Mouse (Mus musculus): Measurements from ENCODE around the gene Alg5. TPM values are rescaled to one million over a fixed set of nuclear protein-coding genes. Genes with fewer than 3 reads are reported as not detected.
"Not testable (repeated sequence)": the region's sequence is repeated elsewhere in the genome, so short reads cannot be mapped to it uniquely, and the experiment has no call there.

The Alg5 gene
- total RNA-seq, 2 experiments from 2014 or later = 17.4 to 17.6 TPM

DNA sequence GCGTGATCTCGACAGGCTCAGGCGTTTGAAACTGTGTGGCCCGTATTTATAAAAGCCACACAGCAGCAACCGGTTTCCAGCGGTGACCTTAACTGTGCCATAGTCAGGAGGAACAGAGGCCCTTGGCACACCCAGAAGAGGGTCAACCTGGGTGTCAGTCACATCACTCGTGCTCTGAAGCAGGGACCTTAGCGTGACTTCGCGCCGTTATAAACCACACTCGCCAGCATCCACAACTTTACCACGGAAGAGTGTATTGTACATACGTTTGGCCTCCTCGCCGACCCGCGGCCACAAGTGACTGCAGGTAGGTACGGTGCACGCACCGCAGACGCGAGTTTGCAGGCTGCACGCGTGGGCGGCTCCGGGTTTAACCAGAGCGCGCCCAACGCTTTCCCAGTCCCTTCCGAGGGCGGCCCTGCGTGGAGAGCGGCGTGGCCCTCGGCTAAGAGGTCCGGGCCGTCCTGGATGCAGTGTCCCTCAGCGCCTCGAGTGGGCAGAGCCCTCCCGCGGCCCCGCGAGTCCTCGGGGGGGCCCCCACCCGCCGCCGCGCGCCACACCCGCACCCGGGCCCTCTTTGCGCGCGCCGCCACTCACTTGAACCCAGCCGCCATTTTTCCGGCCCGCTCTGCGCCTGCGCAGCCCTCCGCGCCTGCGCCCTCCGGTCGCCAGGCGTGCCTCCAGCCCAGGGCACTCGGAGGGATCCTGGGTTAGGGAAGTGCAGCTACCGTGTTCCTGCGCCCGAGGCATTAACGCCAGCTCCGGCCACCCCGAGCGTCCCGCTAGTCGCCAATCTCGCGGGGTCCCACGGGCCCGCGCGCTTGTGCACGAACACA lies 710 bp upstream of the Alg5 start:
- intact Hi-C loops (cut with DNase I) = loop anchor here (1.0 to 2.0 kb wide), 3 partner anchors 41 to 330 kb away; no protein-coding TSS in a partner anchor

DNA sequence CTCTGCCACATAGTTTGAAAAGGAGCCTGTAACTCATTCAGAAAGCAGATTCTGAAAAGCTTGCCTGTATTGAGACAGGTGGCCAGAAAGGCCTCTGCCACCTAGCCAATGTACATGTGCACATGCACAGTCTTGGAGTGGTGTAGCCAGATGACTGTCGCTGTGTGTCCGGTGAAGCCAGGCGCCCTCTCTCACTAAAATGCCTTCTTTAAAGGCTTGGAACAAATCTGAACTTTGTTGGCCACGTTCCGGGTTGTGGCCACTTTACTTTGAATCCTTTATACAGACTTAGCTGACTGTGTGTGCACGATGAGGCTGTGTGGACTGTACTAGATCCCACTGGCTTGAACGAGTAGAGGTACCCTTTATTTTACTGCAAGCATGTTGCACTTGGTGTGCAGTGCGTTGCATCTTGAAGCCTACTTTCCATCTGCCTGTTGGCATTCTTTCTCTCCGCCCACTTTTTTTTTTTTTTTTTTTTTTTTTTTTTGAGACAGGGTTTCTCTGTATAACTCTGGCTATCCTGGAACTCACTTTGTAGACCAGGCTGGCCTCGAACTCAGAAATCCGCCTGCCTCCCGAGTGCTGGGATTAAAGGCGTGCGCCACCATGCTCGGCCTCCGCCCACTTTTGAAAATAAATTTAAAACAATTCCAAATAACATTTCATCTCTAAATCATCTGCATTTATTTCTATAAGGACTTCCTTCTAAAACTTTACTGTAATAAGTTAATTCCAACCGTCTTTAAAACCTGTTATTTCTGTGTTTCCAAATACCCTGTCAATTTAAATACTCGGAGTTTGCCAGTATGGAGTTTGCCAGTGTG lies 975 bp downstream of the Alg5 start:
- DNase-seq = peak; percentile 17 to 32
- intact Hi-C loops (cut with DNase I) = no loop called here

More for the DNA sequence above, 710 bp upstream of the Alg5 start:
- DNase-seq = peak; percentile 92 to 94

DNA sequence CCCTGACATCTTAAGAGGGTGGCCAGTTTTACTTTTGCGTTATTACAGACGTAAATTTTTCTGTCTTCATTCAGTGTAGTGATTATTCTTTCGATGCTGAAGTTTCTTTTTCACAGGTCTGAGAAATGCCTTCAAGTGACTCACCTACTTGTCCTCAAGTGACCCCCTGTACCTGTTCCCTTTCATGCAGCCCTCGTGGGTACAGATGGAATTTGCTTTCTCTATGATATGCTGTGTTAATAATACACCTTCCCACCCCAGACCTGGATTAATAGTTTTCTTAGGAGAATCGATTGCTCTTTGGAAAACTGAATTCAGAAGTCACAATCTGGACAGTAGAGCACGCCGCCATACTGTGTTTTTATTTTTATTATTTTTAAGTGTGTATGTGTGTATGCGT lies 2.0 kb downstream of the Alg5 start:
- DNase-seq = no peak
- intact Hi-C loops (cut with DNase I) = no loop called here

DNA sequence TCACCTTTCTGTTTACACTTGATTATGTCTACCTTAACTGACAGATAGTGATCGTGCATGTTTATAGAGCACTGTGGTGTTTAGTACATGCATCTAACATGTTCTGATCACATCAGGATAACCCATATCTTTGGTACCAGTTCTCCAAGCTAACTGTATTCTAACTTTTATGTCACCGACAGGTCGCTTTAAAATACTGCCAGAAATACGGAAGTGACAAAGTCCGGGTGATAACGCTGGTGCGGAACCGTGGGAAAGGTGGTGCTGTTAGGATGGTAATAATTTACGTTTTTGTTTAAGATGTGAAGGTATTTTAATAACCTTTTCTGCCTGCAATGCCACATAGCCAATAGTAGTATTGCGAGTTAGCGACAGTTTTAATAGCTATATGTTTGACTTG lies 6.6 kb downstream of the Alg5 start:
- intact Hi-C loops (cut with DNase I) = no loop called here

DNA sequence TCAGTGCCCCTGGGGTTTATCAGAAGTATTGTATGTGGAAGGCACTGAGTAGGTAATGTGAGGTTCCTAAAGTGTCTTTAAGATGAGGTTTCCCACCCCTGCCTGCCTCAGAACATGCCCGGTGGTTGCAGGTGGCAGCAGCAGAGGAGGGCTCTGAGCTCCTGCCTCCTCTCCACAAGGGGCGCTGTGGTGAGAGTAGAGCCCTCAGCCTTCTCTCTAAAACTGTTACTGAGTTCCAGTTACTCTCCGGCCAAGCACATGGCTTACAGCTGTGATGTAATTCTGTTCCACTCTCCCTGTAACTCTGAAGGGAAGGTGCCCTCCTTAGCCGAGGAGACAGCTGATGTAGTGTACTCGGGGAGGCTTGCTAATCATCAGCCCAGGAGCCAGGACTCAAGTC lies 10.5 kb downstream of the Alg5 start:
- intact Hi-C loops (cut with DNase I) = no loop called here
- DNase-seq = peak in 1 of 2 experiments; percentile 40

More for the DNA sequence above, 6.6 kb downstream of the Alg5 start:
- no peak for DNase-seq

DNA sequence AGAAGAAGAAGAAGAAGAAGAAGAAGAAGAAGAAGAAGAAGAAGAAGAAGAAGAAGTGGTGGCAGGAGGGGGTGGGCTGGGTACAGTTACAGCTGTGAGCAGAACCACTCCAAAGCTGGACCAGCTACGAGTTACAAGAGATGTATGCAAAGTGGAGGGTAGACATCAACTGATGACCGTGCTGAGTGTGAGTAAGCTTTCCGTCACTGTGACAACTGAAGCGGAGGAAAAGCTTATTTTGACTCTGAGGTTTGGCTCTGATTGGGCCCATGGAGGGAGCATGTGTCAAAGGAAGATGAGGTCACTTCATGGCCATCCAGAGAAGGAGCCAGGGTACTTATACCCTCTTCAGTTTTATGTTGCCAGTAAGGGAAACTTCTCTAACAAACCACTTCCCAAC lies 18.1 kb downstream of the Alg5 start:
- intact Hi-C loops (cut with DNase I) = no loop called here
- DNase-seq = no peak

DNA sequence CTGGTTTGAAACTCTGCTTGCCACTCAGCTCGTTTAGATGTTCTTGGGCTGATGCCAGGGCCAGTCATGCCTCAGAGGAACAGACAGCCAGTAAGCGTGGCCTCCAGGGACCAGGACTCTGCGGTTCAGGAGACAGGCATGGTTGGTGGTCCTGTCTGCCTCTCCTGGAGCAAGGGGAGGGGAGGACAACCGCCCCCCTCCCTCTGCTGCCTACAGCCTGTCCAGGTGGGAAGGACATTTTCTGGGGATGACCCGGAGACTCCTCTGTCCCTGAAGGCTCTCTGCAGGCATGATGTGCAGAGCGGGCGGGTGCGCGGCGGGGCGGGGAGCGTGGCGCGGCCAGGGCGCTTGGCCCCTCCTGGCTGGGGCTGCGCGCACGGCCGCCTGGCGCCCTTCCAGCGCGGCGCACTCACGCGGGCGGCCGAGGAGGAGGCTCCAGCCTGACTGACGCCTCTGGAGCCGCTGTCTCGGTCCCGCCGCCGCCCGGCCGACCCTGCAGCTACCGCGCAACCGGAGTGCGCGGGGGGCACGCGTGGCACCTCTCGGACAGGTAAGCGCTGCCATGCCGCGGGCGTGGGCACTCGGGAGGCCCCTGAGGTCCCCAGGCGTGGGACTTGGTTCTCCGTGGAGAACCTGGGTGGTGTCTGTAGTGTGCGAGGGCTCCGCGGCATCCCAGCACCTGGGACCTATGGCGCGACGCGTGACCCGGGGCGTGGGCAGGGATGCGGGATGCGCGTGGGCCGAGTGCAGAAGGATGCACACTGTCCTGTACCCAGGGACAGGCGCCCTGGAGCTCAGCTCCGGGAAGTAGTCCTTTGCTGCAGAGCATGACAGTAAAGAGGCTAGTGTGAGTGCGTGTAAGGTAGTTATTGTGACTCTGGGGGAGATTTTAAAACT lies 20.1 kb downstream of the Alg5 start, which contains the start of gene Smad9:
Gene Smad9 (plus strand): TSS at position 438 of the 897 bp plus-strand sequence.
- intact Hi-C loops (cut with DNase I) = no loop called here
- DNase-seq = peak; percentile 58 to 68

DNA sequence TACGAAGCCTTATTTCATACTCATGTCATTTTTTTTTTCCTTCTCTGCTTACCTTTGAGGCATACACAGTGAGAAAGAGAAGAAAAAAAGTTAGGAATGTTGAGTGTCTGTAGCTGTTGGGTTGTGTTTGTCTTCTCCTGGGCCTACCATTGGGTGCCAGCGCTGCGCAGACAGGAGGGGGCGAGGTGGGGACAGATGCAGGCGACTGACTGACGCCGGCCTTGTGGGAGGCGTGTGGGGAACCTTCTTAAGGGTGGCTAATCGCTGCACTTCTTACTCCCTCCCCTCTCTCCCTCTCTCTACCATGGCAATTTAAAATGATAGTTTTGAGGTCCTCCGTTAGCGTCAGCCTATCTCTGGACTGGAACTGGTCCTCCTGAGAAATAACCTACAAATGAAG lies 20.7 kb downstream of the Alg5 start:
- peak; percentile 32 to 35 for DNase-seq
- intact Hi-C loops (cut with DNase I) = no loop called here

DNA sequence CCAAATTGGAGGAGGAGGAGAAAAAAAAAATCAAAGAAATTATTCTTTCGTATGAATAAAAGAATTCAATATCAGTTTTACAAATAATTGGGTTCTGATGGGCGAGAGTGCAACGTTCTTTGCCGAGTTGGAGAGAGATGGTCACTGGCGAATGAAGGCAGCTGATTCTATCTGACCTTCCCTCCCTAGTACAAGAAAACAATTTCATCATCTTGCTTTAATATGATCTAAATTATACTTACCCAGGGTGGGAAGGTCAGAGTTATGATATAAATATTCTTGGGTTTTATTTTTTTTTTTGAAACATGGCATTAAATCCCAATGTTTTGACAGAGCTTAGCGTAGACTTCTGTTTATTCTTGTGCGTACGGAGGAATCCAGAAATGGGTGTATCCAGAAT lies 22.1 kb downstream of the Alg5 start:
- intact Hi-C loops (cut with DNase I) = no loop called here
- no peak for DNase-seq

DNA sequence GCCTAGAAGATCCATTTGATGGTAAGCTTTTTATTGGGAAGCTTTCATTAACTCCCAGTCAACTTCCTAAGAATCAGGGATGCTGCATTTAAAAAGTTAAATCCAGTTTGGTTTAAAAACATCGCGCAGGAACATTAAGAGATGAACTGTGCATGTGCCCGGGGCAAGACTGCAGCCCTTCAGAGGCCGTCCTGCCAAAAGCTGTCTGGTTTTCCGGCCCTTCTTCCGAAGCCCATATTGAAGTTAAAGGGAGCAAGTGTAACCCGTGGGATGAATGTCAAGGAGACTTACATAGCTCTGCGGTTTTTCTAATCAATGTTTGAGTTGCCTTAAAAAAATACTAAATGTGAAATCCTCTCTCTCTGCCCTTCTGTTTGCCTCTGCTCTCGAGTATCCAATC lies 23.9 kb downstream of the Alg5 start:
- intact Hi-C loops (cut with DNase I) = no loop called here
- DNase-seq = no peak

DNA sequence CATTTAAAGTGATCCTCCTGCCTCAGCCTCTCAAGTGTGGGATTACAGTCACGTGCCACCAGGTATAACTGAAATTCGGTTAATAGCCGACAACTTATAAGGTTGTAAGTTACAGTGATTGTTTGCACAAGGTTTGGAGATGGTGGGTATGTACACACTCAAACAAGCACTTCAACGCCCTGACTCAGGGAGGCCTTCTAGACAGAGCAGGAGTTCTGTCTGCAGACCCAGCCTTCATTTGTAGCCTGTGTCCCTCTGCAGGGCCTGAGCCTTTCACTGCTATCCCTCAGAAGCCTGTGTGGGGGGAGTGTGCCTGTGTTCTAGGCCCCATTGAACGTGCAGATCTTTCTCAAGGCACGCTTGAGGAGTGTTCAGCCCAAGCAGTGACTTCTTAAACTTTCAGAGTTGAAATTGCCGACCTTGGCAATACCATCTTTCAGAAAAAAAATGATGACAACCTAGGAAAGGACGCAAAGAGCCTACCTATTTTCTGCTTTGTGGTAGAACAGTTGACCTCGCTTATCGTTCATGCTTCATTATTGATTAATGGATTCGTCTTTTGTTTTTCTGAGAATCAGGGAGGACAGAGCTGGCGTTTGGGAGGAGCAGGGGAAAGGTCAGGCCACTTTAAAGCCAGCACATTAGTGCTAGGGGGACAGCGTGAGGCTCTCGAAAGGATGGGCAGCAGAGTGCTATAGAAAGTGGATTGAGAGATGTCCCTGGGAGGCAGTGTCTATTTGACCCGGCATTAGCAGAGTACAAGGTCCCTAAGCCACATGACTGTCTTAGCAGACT lies 25.2 kb downstream of the Alg5 start:
- no peak for DNase-seq
- intact Hi-C loops (cut with DNase I) = no loop called here

DNA sequence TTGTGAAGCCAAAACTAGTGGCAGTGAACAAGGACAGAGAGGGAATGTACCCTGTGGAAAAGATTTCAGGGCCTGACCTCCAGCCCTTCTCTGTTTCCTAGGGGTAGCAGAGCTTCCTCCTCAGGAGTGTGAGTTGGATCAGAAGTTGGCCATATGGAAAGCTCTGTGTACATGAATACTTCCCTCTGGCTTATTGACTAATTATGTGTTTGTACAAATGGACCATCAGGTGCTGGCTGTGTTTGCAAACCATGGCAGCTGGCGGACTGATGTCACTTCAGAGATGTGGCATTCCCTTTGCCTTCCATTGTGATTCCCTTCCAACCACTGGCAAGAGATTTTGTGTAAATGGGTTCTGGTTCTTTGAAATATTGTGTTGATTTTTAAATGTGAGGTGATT lies 25.9 kb downstream of the Alg5 start:
- no peak for DNase-seq
- intact Hi-C loops (cut with DNase I) = no loop called here

DNA sequence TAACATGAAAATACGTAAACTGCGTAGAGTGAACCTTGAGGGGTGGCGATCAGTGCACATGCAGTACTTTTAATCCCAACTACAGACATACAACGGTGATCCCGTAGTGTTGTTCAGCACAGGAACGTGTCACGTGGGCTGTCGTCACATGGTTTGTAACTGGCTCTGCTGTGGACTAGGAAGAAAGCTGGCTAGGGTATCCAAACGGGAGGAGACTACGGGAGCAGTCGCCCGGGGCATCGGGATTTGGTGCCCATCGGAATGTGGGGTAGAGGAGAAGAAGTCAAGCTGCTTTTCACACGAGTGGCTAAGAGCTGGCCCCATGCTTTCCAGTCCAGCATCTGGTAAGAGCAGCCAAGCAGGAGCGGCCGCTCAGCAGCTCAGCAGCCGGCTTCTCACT lies 29.1 kb downstream of the Alg5 start:
- DNase-seq = peak; percentile 37 to 57
- intact Hi-C loops (cut with DNase I) = no loop called here

DNA sequence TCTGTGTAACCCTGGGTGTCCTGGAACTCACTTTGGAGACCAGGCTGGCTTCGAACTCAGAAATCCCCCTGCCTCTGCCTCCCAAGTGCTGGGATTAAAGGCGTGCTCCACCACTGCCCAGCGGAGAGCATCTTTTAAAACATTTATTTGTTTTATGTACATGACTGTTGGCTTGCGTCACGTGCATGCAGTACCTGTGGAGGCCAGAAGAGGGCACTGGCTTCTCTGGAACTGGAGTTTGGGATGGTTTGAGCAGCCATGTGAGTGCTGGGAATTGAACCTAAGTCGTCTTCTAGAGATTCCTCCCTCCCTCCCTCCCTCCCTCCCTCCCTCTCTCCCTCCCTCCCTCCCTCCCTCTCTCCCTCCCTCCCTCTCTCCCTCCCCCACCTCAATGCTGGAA lies 30.2 kb downstream of the Alg5 start:
- intact Hi-C loops (cut with DNase I) = not testable (repeated sequence)
- peak in 1 of 2 experiments; percentile 16 for DNase-seq

DNA sequence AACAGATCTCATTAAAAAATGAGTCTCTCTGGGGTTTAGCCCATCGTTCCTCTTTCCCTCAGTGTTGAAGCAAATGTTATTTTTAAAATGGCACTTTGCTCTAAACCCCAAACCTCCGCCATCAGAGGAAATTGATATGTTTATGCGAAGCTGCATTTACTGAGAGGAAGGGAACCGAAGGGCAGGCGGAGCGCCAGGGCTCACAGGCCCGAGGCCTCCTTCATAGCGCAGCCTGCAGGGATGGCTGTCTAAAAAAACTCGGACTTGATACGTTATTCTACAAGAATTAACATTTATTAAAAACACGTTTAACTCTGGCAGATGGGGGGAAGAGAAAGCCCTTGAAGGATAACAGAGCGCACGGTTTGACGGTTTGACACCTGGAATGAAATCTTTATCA lies 30.7 kb downstream of the Alg5 start:
- intact Hi-C loops (cut with DNase I) = no loop called here
- no peak for DNase-seq

DNA sequence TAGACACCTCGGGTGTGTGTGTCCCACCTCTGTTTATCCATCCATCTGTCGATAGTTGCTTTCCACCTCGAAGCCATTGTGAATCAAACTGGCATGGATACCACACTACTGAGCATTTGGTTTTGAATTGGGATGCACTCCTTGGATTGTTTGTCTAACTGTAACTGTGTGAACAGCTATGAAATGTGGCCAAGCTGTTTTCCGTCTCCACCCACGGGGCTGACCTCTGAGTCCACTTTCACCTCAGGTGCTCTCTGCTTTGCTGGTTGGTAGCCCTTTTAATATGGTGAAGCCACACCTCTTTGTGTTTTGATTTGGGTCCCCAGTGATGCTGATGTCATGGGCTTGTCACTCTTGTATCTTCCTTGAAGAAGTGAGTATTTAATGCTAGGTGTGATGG lies 31.5 kb downstream of the Alg5 start:
- intact Hi-C loops (cut with DNase I) = no loop called here
- no peak for DNase-seq

DNA sequence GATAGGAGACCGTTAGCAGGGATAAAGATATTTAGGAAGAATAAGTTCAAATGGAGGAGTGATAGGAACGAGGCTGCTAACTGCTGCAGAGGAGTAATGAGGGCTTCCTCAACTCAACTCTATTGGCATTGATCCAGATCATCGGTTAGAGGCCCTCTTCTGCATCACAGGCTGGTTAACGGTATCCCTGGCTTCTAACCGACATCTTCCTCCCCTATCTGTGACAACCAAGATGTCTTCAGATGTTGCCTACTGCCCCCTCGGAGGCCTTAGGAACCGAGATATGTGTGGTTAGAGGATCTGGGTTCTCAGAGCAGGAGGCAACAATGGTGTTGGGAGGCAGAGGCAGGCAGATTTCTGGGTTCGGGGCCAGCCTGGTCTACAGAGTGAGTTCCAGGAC lies 33.3 kb downstream of the Alg5 start:
- DNase-seq = no peak
- intact Hi-C loops (cut with DNase I) = no loop called here

DNA sequence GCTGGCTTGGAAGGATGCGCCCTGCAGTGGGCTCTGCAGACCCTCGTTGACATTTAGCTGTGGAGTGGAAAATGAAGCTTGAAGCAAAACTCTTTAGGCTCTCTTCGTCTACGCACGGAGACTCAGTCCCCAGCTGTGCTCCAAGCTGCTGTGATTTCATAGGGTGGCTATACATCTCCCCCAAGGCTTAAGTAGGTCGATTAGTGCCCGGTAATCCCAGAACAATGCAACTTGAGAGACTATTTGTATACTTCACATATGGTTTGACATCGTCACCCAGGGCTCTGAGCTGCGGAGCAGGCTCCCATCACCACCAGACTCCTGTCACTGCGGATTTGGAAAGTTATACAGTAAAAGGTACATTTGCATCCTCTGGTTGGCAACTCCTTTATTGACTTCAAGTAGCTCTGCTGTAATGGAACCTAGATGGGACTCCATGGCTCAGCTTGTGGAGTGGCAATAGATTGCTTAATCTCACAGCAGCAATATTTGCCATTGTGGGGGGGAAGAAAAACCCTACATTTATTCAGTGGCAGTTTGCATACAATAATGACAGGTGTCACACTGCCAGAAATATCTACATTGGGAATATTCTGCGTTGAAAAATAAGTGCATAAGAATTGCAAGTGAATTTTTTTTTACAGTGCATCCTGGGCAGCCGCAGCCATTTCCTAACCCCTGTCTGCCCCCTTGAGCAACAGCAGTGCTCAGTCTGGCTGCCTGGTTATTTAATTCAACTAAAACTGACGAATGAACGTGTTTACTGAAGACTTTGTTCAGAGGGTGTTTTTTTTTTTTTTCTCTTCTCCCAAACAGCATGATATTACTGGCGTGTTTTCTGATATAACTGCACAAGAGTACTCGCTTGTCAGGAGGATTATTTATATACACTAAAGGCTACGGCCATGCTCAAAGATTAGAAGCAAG lies 34.3 kb downstream of the Alg5 start:
- intact Hi-C loops (cut with DNase I) = no loop called here
- no peak for DNase-seq

DNA sequence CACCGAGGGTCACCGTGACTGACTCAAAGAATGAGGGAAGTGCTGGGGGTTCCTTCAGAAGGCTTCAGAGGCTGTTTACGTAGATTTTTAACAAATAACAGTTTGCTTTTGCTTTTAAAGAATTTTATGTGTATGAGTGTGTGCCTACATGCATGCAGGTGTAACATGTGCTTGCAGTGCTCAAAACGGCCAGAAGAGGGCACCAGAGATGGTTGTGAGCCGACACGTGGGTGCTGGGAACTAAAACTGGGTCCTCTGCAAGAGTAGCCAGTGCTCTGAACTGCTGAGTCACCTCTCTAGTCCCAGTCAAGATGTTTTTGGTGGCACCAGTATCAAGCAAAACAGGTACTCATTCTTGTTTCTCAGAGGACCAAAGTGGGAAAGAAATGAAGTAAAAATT lies 38.3 kb downstream of the Alg5 start:
- intact Hi-C loops (cut with DNase I) = no loop called here
- no peak for DNase-seq

Data from heart, postnatal 10 days (tissue).